Mouse (Mus musculus) CH12.LX (cell line): ENCODE results near the gene Prrt4.
A peak's percentile ranks its signal among the peaks of the same experiment; 100 is the strongest.

ENCODE experiments used
- CHD2 ChIP-seq: IDR thresholded peaks from 2 replicates; pipeline ENCODE4 v1.6.1; 2011; ENCODE audit warnings: low read length, improper control_type of control experiment
- CTCF ChIP-seq, 2 experiments: IDR thresholded peaks in 1 of 2; conservative IDR thresholded peaks in 1 of 2; 2 replicates each; pipeline ENCODE4 v1.5.1; 2011 to 2012; ENCODE audit warnings: low read depth in 2 of 2, low read length in 2 of 2, improper control_type of control experiment in 1 of 2, inconsistent platforms in 1 of 2, mild to moderate bottlenecking in 1 of 2, moderate library complexity in 1 of 2
- ELF1 ChIP-seq: IDR thresholded peaks from 2 replicates; pipeline ENCODE4 v1.6.1; 2014; ENCODE audit warnings: low read depth, mild to moderate bottlenecking, inconsistent platforms, low read length, improper control_type of control experiment
- KAT2A ChIP-seq: IDR thresholded peaks from 2 replicates; pipeline ENCODE4 v1.6.1; 2012; ENCODE audit warnings: low read length, improper control_type of control experiment, inconsistent platforms; ENCODE audit not compliant: insufficient replicate concordance
- MEF2A ChIP-seq: IDR thresholded peaks from 2 replicates; pipeline ENCODE4 v1.6.1; 2014; ENCODE audit warnings: low read depth, mild to moderate bottlenecking, inconsistent platforms, low read length, improper control_type of control experiment, borderline replicate concordance
- POLR2A ChIP-seq: IDR thresholded peaks from 2 replicates; pipeline ENCODE4 v1.6.1; 2011; ENCODE audit warnings: low read depth, mild to moderate bottlenecking, improper control_type of control experiment, low read length
- TCF12 ChIP-seq: IDR thresholded peaks from 2 replicates; pipeline ENCODE4 v1.6.1; 2014; ENCODE audit warnings: low read depth, mild to moderate bottlenecking, inconsistent platforms, low read length, improper control_type of control experiment

DNA sequence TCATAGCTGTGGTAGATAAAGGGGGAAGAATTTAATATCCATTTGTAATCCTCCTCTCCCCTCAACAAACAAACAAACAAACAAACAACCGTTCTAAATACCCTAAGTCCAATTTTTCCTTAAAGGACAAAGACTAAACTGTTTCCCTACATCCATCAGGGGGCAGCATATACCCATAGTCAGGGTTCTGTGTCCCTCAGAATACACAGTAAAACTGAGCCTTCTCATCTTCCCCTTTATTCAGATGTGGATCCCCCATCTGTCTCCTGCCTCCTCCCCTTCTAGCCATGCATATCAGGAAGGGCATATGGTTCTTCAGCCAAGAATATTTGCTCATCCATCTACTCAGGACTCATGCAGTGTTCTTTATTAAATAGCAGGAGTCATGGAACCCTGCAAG is 13.2 kb downstream of the Prrt4 start:
- TF ChIP-seq CTCF (conservative IDR thresholded peaks at IDR 0.05 in 1 of 2, IDR thresholded peaks at IDR 0.05 in 1 of 2; ENCODE audit: low read depth in 2 of 2, low read length in 2 of 2) = peak; percentile 40 to 91; a peak in 3 of 4 replicates
- no peak for TF ChIP-seq POLR2A
- TF ChIP-seq MEF2A = no peak
- no peak for TF ChIP-seq TCF12
- no peak for TF ChIP-seq ELF1
- TF ChIP-seq CHD2 = no peak
- TF ChIP-seq KAT2A = no peak
